14 mouse cellular contexts compared by ENCODE assay signal in genomic region chr2:65847463-65848110, GRCm38 (mm10). TPM values are rescaled to one million over a fixed set of nuclear protein-coding genes. Genes with fewer than 3 reads are reported as not detected.
DNase-seq lines count a peak whose midpoint lies in the region; ATAC-seq and TF ChIP-seq lines count a peak whose summit lies in the region.
"Had no signal": no experiment of that assay in that cellular context is flagged by ENCODE, and none has a peak within 500 bp of the region (broad histone marks: within the 10 kb centered on the region; RNA-seq: fewer than 3 reads in every experiment).

No protein-coding gene starts in this region.

- peak overlapping the region; percentile 57 for H3K4me2 ChIP-seq in forebrain, postnatal 0 days (ENCODE audit: low read depth)

- 22% methylated on average over 7 of the region's 7 CpGs for WGBS in forebrain, postnatal 0 days
- 31% methylated on average over 7 of the region's 7 CpGs for WGBS in midbrain, embryonic 10.5 days

- peak overlapping the region; percentile 74 for H3K9ac ChIP-seq in forebrain, postnatal 0 days

- intact Hi-C loops in left cerebral cortex, adult 2 months (cut with DNase I) = loop anchor here (5.0 kb wide), 1 partner anchor 105 kb away; no protein-coding TSS in a partner anchor

- TF ChIP-seq CTCF in left cerebral cortex, adult 2 months (IDR thresholded peaks at IDR 0.05) = no peak
- TF ChIP-seq CTCF in forebrain, postnatal 0 days (IDR thresholded peaks at IDR 0.05; ENCODE audit: low read depth) = no peak

- no peaks in the 10 kb centered on the region for H3K9me3 ChIP-seq in forebrain, postnatal 0 days (ENCODE audit: low read length)
- H3K9me3 ChIP-seq in midbrain, embryonic 10.5 days (replicated peaks) = no peaks in the 10 kb centered on the region

- H3K4me3 ChIP-seq in left cerebral cortex, adult 2 months = peak overlapping the region; percentile 57
- H3K4me3 ChIP-seq in forebrain, postnatal 0 days (ENCODE audit: low read depth, low read length) = peak overlapping the region; percentile 55
- peak overlapping the region; percentile 57 for H3K4me3 ChIP-seq in midbrain, embryonic 10.5 days

- H3K27ac ChIP-seq in left cerebral cortex, adult 2 months = peak overlapping the region; percentile 69
- peak overlapping the region; percentile 82 for H3K27ac ChIP-seq in forebrain, postnatal 0 days (ENCODE audit: low read depth, low read length)
- peak overlapping the region; percentile 53 for H3K27ac ChIP-seq in midbrain, embryonic 10.5 days (replicated peaks)

- DNase-seq in left cerebral cortex, adult 2 months (ENCODE audit: extremely low spot score in 1 of 2, low spot score in 2 of 2) = no peak
- DNase-seq in left cerebral cortex, adult 9 months (ENCODE audit: low spot score in 2 of 2) = no peak
- DNase-seq in forebrain, postnatal 0 days = peak; percentile 76
- DNase-seq in midbrain, embryonic 10.5 days (ENCODE audit: low spot score) = peak; percentile 50
- peak; percentile 50 for DNase-seq in retina, embryonic 14.5 days (ENCODE audit: low spot score)
- DNase-seq in frontal cortex, postnatal 10 days (ENCODE audit: low spot score in 2 of 2) = no peak
- no peak for DNase-seq in B cell, adult 2 months
- DNase-seq in gastrocnemius, adult 8-10 months (ENCODE audit: low spot score in 2 of 2) = no peak
- DNase-seq: cerebellum, postnatal 36 days; heart, postnatal 10 days; kidney, postnatal 10 days; right cerebral cortex, postnatal 14 days had no signal

- no peaks in the 10 kb centered on the region for H3K27me3 ChIP-seq in forebrain, postnatal 0 days (ENCODE audit: insufficient read depth, low read length)
- peaks cover 10% of the 10 kb centered on the region; the same call in 1 of the 2 replicates for H3K27me3 ChIP-seq in midbrain, embryonic 10.5 days (ENCODE audit: low read depth, poor library complexity, severe bottlenecking)

- peak; percentile 61 for ATAC-seq in forebrain, postnatal 0 days

- peaks cover 7% of the 10 kb centered on the region for H3K4me1 ChIP-seq in forebrain, postnatal 0 days (ENCODE audit: insufficient read depth)
- H3K4me1 ChIP-seq in midbrain, embryonic 10.5 days = peaks cover 37% of the 10 kb centered on the region

- H3K36me3 ChIP-seq in forebrain, postnatal 0 days (ENCODE audit: insufficient read depth) = no peaks in the 10 kb centered on the region
- peaks cover 9% of the 10 kb centered on the region; the same call in 1 of the 2 replicates for H3K36me3 ChIP-seq in midbrain, embryonic 10.5 days

RNA-seq across cellular contexts. Expression of gene Csrnp3, which starts 2.0 kb away (rescaled TPM):
- 10 to 100 TPM; 87.5 to 89.2 TPM for total RNA-seq in left cerebral cortex, adult 2 months (2021)
- 89.7 and 98.2 TPM in 2 replicates for total RNA-seq in forebrain, postnatal 0 days (2014; rRNA removed)
- 28.1 and 46.2 TPM in 2 replicates for polyA plus RNA-seq in forebrain, postnatal 0 days (2015; fragmentation: Nextera tagmentation; extraction: Ambion mirVana)
- 8.0 and 13.7 TPM in 2 replicates for polyA plus RNA-seq in midbrain, embryonic 10.5 days (2016; fragmentation: Nextera tagmentation; extraction: Ambion mirVana)
- under 1 TPM; 0.02 to 0.21 (median 0.07) TPM for total RNA-seq in gastrocnemius, adult 8-10 months (2022)
- total RNA-seq: liver, adult 2 months had no signal
- polyA plus RNA-seq: C2C12; liver, adult 2 months had no signal

Comparison
In these comparisons a context has a peak if more than half of its experiments do, and no peak if none do; other contexts are left out.
1. DNase-seq: peak in forebrain, postnatal 0 days (single experiment), midbrain, embryonic 10.5 days (single experiment) and retina, embryonic 14.5 days (single experiment); none in left cerebral cortex, adult 2 months (0 of 2), left cerebral cortex, adult 9 months (0 of 2), frontal cortex, postnatal 10 days (0 of 2), B cell, adult 2 months (0 of 2) and gastrocnemius, adult 8-10 months (0 of 2).
2. RNA of gene Csrnp3, which starts 2.0 kb away (total RNA-seq): 89.7 to 98.2 TPM in forebrain, postnatal 0 days and 87.5 to 89.2 TPM in left cerebral cortex, adult 2 months; 0.02 to 0.21 TPM in gastrocnemius, adult 8-10 months; every median in the first group is over 10 times any median in the second.
3. Peak in every context shown above with its lines, with median percentiles within 50 percentile points of each other: H3K27ac ChIP-seq and H3K4me3 ChIP-seq.